Comparison of ENCODE assay signal across 28 mouse cellular contexts in genomic region chr10:39072048-39072447, GRCm38 (mm10).
"Had no signal": no experiment of that assay in that cellular context is flagged by ENCODE, and none has a peak within 500 bp of the region (broad histone marks: within the 10 kb centered on the region; RNA-seq: fewer than 3 reads in every experiment).

No protein-coding gene starts in this region.

- H3K4me1 ChIP-seq: embryonic facial prominence, embryonic 10.5 days; embryonic facial prominence, embryonic 12.5 days; embryonic facial prominence, embryonic 13.5 days; embryonic facial prominence, embryonic 15.5 days; forebrain, embryonic 10.5 days; forebrain, embryonic 12.5 days; forebrain, embryonic 13.5 days; forebrain, embryonic 15.5 days had no signal

- H3K4me2 ChIP-seq: embryonic facial prominence, embryonic 12.5 days; embryonic facial prominence, embryonic 13.5 days; embryonic facial prominence, embryonic 15.5 days; forebrain, embryonic 12.5 days; forebrain, embryonic 13.5 days; forebrain, embryonic 15.5 days had no signal

- H3K9me3 ChIP-seq: embryonic facial prominence, embryonic 10.5 days; embryonic facial prominence, embryonic 12.5 days; embryonic facial prominence, embryonic 13.5 days; embryonic facial prominence, embryonic 15.5 days; forebrain, embryonic 10.5 days; forebrain, embryonic 12.5 days; forebrain, embryonic 13.5 days; forebrain, embryonic 15.5 days had no signal

- H3K27ac ChIP-seq: embryonic facial prominence, embryonic 10.5 days; embryonic facial prominence, embryonic 12.5 days; embryonic facial prominence, embryonic 13.5 days; embryonic facial prominence, embryonic 15.5 days; forebrain, embryonic 10.5 days; forebrain, embryonic 12.5 days; forebrain, embryonic 13.5 days; forebrain, embryonic 15.5 days; gastrocnemius, adult 2 months; heart, adult 2 months had no signal

- DNase-seq: cerebellum, adult 2 months; cerebellum, adult 8-10 months; cerebellum, adult 9-10 months; cerebellum, adult 9-11 months; cerebellum, postnatal 10 days; cerebellum, postnatal 14 days; cerebellum, postnatal 25 days; cerebellum, postnatal 36 days; embryo, embryonic 11 days; forebrain, postnatal 0 days; gastrocnemius, adult 2 months; gastrocnemius, postnatal 14 days; gastrocnemius, postnatal 25 days; gastrocnemius, postnatal 36 days; heart, adult 11 months; heart, adult 18-20 months; heart, adult 2 months had no signal

- H3K4me3 ChIP-seq: embryonic facial prominence, embryonic 10.5 days; embryonic facial prominence, embryonic 12.5 days; embryonic facial prominence, embryonic 13.5 days; embryonic facial prominence, embryonic 15.5 days; erythroblast, embryonic 14.5 days; forebrain, embryonic 10.5 days; forebrain, embryonic 12.5 days; forebrain, embryonic 13.5 days; forebrain, embryonic 15.5 days; gastrocnemius, adult 2 months; heart, adult 2 months had no signal

- H3K9ac ChIP-seq: embryonic facial prominence, embryonic 12.5 days; embryonic facial prominence, embryonic 13.5 days; embryonic facial prominence, embryonic 15.5 days; forebrain, embryonic 12.5 days; forebrain, embryonic 13.5 days; forebrain, embryonic 15.5 days; forebrain, postnatal 0 days had no signal

- H3K27me3 ChIP-seq: embryonic facial prominence, embryonic 12.5 days; embryonic facial prominence, embryonic 13.5 days; embryonic facial prominence, embryonic 15.5 days; forebrain, embryonic 12.5 days; forebrain, embryonic 13.5 days; forebrain, embryonic 15.5 days had no signal

- H3K36me3 ChIP-seq: forebrain, embryonic 10.5 days; forebrain, embryonic 12.5 days; forebrain, embryonic 15.5 days had no signal

- ATAC-seq: forebrain, embryonic 13.5 days; forebrain, embryonic 14.5 days; forebrain, embryonic 15.5 days; forebrain, embryonic 16.5 days; forebrain, postnatal 0 days had no signal
